Mouse (Mus musculus): Measurements from ENCODE around the gene Nanos1. TPM values are rescaled to one million over a fixed set of nuclear protein-coding genes. Genes with fewer than 3 reads are reported as not detected.

The Nanos1 gene
- total and polyA plus RNA-seq, 3 experiments = 0.14 to 0.29 (median 0.20) TPM

DNA sequence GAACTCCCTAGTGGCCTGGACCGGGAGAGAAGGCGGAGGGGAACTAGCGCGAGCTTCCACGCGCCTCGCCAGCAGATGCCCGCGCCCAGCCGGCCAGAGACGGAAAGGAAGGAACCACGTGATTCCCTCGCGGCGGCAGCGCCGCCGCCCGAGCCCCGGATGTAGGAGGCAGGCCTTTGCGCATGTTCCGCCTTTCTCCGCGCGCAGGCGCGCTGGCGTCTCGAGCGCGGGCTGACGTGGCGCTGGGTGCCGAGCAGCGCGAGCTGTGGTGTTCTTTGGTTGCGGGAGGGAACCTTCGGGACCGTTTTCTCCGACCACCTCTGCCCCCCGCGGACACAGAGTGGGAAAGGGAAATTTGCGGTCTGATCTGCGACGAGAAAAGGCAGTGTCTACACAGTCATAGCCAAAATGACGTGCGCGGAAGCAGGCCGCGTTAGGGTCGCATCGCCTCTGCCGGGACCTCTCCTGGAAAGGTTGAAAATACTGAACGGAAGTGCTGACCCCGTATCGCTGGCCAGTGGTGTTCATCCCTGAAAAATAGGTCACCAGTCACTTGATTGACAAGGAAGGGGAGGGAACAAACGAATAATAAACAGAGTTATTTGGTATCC is 34.9 kb downstream of the Nanos1 start, which contains the start of gene Eif3a:
TSS of gene Eif3a (minus strand) at position 108 of the 611 bp plus-strand sequence.
- intact Hi-C loops (cut with DNase I) = loop anchor here (1.0 to 5.0 kb wide), 2 partner anchors 21 to 208 kb away; partner anchors contain the start of genes Cacul1 and Fam45a
- peak within 1 kb of the TSS; percentile 83 for H3K9ac ChIP-seq (ENCODE audit: low read depth, low read length)
- peaks cover 17% of the 10 kb centered on the region for H3K36me3 ChIP-seq (ENCODE audit: control insufficient read depth, insufficient read depth, low read length)
- under 1% methylated on average over 57 of the region's 57 CpGs for WGBS
- no peaks in the 10 kb centered on the region for H3K27me3 ChIP-seq (ENCODE audit: control insufficient read depth, insufficient read depth, low read length)
- peak within 1 kb of the TSS; percentile 97 for H3K4me3 ChIP-seq
- peak within 1 kb of the TSS; percentile 100 for H3K27ac ChIP-seq
- peak; percentile 97 for TF ChIP-seq POLR2A (IDR thresholded peaks at IDR 0.05; ENCODE audit: insufficient read depth, low read depth, low read length)
- TF ChIP-seq CTCF (IDR thresholded peaks at IDR 0.05) = peak; percentile 3; the same call in 1 of the 2 replicates
- TF ChIP-seq EP300 (IDR thresholded peaks at IDR 0.05; ENCODE audit: insufficient read depth, low read depth, low read length) = 0 out of 2 replicates have a peak, but pooled peaks have one; percentile 17
- peaks cover 8% of the 10 kb centered on the region for H3K4me1 ChIP-seq (ENCODE audit: control insufficient read depth, insufficient read depth, low read length)
- peaks cover 3% of the 10 kb centered on the region; the same call in 1 of the 2 replicates for H3K79me2 ChIP-seq (replicated peaks; ENCODE audit: control insufficient read depth, insufficient read depth, low read length)
- DNase-seq = peak; percentile 96

DNA sequence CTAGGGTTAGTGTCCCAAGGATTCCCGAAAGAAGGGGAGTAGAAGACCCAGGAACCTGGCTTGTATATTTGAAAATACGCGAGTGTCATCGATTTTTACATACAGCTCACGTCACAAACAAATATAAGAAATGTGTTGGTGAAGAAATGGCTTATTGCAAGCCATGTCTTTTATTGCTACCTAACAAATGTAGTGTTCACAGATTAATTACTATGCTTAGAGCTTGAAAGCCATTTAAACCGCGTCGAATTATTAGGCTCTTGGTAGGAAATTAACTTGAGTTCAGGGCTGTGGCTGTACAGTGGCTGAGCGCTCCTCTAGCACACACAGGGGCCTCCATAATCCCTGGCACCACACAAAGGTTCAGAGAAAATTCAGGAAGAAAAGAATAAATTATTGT is 35.4 kb downstream of the Nanos1 start:
- Histone ChIP-seq H3K4me1 (ENCODE audit: control insufficient read depth, insufficient read depth, low read length) (peaks cover 7% of the 10 kb centered on the region), H3K36me3 (ENCODE audit: control insufficient read depth, insufficient read depth, low read length) (peaks cover 15% of the 10 kb centered on the region), H3K4me3 (peak overlapping the region; percentile 97), H3K27ac (peak overlapping the region; percentile 100), H3K27me3 (ENCODE audit: control insufficient read depth, insufficient read depth, low read length) (no peaks in the 10 kb centered on the region), H3K9ac (ENCODE audit: low read depth, low read length) (peak overlapping the region; percentile 69), H3K79me2 (replicated peaks; ENCODE audit: control insufficient read depth, insufficient read depth, low read length) (peaks cover 2% of the 10 kb centered on the region; the same call in 1 of the 2 replicates)
- TF ChIP-seq EP300 (IDR thresholded peaks at IDR 0.05; ENCODE audit: insufficient read depth, low read depth, low read length) = no peak
- TF ChIP-seq CTCF (IDR thresholded peaks at IDR 0.05) = no peak
- no peak for TF ChIP-seq POLR2A (IDR thresholded peaks at IDR 0.05; ENCODE audit: insufficient read depth, low read depth, low read length)
- intact Hi-C loops (cut with DNase I) = loop anchor here (1.0 to 5.0 kb wide), 2 partner anchors 20 to 209 kb away; partner anchors contain the start of genes Cacul1 and Fam45a
- WGBS = 16% methylated on average over 9 of the region's 9 CpGs
- DNase-seq = no peak

DNA sequence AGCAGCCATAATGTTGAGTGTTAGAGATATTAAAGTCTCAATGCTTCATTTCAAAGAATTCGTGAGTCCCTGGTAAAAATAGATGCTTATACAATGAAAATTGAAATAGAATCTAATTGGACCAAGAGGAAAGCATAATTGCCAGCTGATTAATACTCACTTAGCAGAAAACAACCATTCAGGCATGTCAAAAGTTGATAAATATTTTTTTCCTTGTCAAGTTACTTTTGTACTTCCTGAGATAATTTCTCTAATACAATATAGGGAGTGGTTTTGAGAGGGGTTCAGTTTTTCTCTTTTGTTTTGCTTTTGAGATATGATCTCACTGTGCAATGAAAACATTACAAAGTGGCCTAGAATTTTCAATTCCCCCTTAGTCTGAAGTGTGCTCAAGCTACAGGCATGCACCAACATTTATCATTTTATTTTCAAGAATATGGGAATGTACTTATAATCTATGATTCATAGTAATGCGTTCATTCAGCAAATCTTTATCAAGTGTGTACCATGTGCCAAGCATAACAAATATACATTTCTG is 37.5 kb downstream of the Nanos1 start:
- Histone ChIP-seq H3K27me3 (ENCODE audit: control insufficient read depth, insufficient read depth, low read length) (no peaks in the 10 kb centered on the region), H3K4me3 (no peak overlapping the region), H3K27ac (no peak overlapping the region), H3K9ac (ENCODE audit: low read depth, low read length) (no peak overlapping the region), H3K36me3 (ENCODE audit: control insufficient read depth, insufficient read depth, low read length) (peaks cover 3% of the 10 kb centered on the region), H3K4me1 (ENCODE audit: control insufficient read depth, insufficient read depth, low read length) (peaks cover 4% of the 10 kb centered on the region), H3K79me2 (replicated peaks; ENCODE audit: control insufficient read depth, insufficient read depth, low read length) (peaks cover 2% of the 10 kb centered on the region; the same call in 1 of the 2 replicates)
- intact Hi-C loops (cut with DNase I) = loop anchor here (5.0 kb wide), 1 partner anchor 211 kb away; the partner anchor contains the start of gene Cacul1
- DNase-seq = no peak
- TF ChIP-seq EP300 (IDR thresholded peaks at IDR 0.05; ENCODE audit: insufficient read depth, low read depth, low read length) (no peak), POLR2A (IDR thresholded peaks at IDR 0.05; ENCODE audit: insufficient read depth, low read depth, low read length) (no peak), CTCF (IDR thresholded peaks at IDR 0.05) (no peak)
- 45% methylated on average over 2 of the region's 2 CpGs for WGBS

DNA sequence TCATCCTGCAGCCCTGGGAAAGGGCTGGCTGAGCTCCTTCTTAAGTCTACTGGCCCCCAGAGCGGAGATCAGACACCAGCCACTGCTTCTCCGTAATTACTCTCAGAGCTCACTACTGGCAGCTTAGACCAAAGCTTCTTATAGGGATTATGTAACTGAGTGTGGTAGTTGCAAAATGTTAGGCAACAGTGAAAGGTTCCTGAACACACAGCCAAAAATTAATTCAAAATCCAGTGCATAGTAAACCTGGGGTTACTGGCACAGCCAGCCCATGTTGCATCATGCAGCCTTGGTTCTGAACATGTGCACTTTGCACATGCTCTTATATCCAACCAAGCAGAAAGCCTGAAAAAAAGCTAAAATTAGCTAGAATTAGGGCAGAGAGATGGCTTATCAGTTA is 39.5 kb downstream of the Nanos1 start:
- Histone ChIP-seq H3K27ac (no peak overlapping the region), H3K4me3 (no peak overlapping the region), H3K4me1 (ENCODE audit: control insufficient read depth, insufficient read depth, low read length) (no peaks in the 10 kb centered on the region; the same call in 1 of the 2 replicates), H3K36me3 (ENCODE audit: control insufficient read depth, insufficient read depth, low read length) (no peaks in the 10 kb centered on the region), H3K27me3 (ENCODE audit: control insufficient read depth, insufficient read depth, low read length) (no peaks in the 10 kb centered on the region), H3K79me2 (replicated peaks; ENCODE audit: control insufficient read depth, insufficient read depth, low read length) (no peaks in the 10 kb centered on the region), H3K9ac (ENCODE audit: low read depth, low read length) (no peak overlapping the region)
- DNase-seq = no peak
- WGBS = 89% methylated on average over 2 of the region's 2 CpGs
- no peak for TF ChIP-seq POLR2A (IDR thresholded peaks at IDR 0.05; ENCODE audit: insufficient read depth, low read depth, low read length)
- TF ChIP-seq CTCF (IDR thresholded peaks at IDR 0.05) = no peak
- TF ChIP-seq EP300 (IDR thresholded peaks at IDR 0.05; ENCODE audit: insufficient read depth, low read depth, low read length) = no peak
- intact Hi-C loops (cut with DNase I) = no loop called here

DNA sequence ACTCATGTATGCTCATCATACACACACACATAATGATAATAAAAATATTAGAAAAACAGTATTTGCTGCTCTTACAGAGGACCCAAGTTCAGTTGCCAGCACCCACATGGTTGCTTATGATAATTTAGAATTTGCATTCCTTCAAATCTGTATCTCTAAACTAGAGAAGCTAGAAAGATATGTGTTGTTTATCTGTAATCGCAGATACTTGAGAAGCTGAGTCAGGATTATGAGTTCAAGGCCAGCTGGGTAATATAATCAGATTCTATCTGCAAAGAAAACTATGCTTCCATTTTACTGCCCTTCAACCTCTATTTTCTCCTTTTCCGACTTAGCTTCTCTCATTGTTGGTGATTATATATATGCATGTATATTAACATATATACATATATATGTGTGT is 41.6 kb downstream of the Nanos1 start:
- TF ChIP-seq CTCF (IDR thresholded peaks at IDR 0.05) (no peak), EP300 (IDR thresholded peaks at IDR 0.05; ENCODE audit: insufficient read depth, low read depth, low read length) (no peak)
- H3K4me1 ChIP-seq (ENCODE audit: control insufficient read depth, insufficient read depth, low read length) = no peaks in the 10 kb centered on the region
- H3K27me3 ChIP-seq (ENCODE audit: control insufficient read depth, insufficient read depth, low read length) = no peaks in the 10 kb centered on the region
- H3K9ac ChIP-seq (ENCODE audit: low read depth, low read length) = no peak overlapping the region
- H3K36me3 ChIP-seq (ENCODE audit: control insufficient read depth, insufficient read depth, low read length) = no peaks in the 10 kb centered on the region
- H3K27ac ChIP-seq = no peak overlapping the region
- WGBS = 85% methylated on average over 2 of the region's 2 CpGs
- DNase-seq = no peak
- no peak overlapping the region for H3K4me3 ChIP-seq
- H3K79me2 ChIP-seq (replicated peaks; ENCODE audit: control insufficient read depth, insufficient read depth, low read length) = no peaks in the 10 kb centered on the region
- intact Hi-C loops (cut with DNase I) = no loop called here
